Mouse (Mus musculus) midbrain, embryonic 16.5 days (tissue): ENCODE results near the gene Trp53i13. TPM values are rescaled to one million over a fixed set of nuclear protein-coding genes. Genes with fewer than 3 reads are reported as not detected.
A peak's percentile ranks its signal among the peaks of the same experiment; 100 is the strongest.

Source experiments
- ATAC-seq: fragments of 200-750 bp; cut with Nextera tagmentation; 2 replicates; pipeline ENCODE4 v1.8.0; 2017; ENCODE audit warnings: moderate TSS enrichment
- H3K27ac ChIP-seq: fragments of 300-500 bp; sonication (generic); 2 replicates; pipeline ENCODE4 v1.5.1; 2014; ENCODE audit warnings: mild to moderate bottlenecking, low read length, mixed read lengths
- H3K27me3 ChIP-seq: fragments of 300-500 bp; sonication (generic); 2 replicates; pipeline ENCODE4 v1.6.1; 2014; ENCODE audit warnings: low read depth, low read length, mixed read lengths; ENCODE audit not compliant: control insufficient read depth, insufficient read depth
- H3K36me3 ChIP-seq: fragments of 300-500 bp; sonication (generic); 2 replicates; pipeline ENCODE4 v1.6.1; 2014; ENCODE audit warnings: mild to moderate bottlenecking, low read length, moderate library complexity, mixed read lengths; ENCODE audit not compliant: control insufficient read depth, insufficient read depth
- H3K4me1 ChIP-seq: fragments of 300-500 bp; sonication (generic); 2 replicates; pipeline ENCODE4 v1.6.1; 2014; ENCODE audit warnings: mild to moderate bottlenecking, low read length, mixed read lengths; ENCODE audit not compliant: control insufficient read depth, insufficient read depth
- H3K4me2 ChIP-seq: fragments of 300-500 bp; sonication (generic); 2 replicates; pipeline ENCODE4 v1.6.1; 2014; ENCODE audit warnings: mild to moderate bottlenecking, low read length, mixed read lengths
- H3K4me3 ChIP-seq: fragments of 300-500 bp; sonication (generic); 2 replicates; pipeline ENCODE4 v1.5.1; 2014; ENCODE audit warnings: low read depth, mild to moderate bottlenecking, low read length, moderate library complexity, mixed read lengths
- H3K9ac ChIP-seq: fragments of 300-500 bp; sonication (generic); 2 replicates; pipeline ENCODE4 v1.6.1; 2014; ENCODE audit warnings: low read depth, low read length, mixed read lengths
- H3K9me3 ChIP-seq: fragments of 300-500 bp; sonication (generic); replicated peaks from 2 replicates; pipeline ENCODE4 v1.6.1; 2014; ENCODE audit warnings: mild to moderate bottlenecking, low read length, mixed read lengths; ENCODE audit not compliant: control insufficient read depth, poor library complexity, severe bottlenecking
- WGBS: fragments of 180-500 bp; shearing (Covaris S2); extraction: QIAGEN DNeasy Blood & Tissue Kit; methylation state at CpG from one replicate; pipeline ENCODE4 v1.1.7; 2014; 5-methylcytosine and 5-hydroxymethylcytosine counted together
- polyA plus RNA-seq: library from polyadenylated mRNA; unstranded; fragments of >200 nt; fragmentation: Nextera tagmentation; extraction: Ambion mirVana; gene quantifications from 2 replicates; pipeline ENCODE4 v1.2.1, GENCODE M21; 2015

The Trp53i13 gene
- polyA plus RNA-seq, 1 experiment from 2014 or later, result 12.6 TPM

DNA sequence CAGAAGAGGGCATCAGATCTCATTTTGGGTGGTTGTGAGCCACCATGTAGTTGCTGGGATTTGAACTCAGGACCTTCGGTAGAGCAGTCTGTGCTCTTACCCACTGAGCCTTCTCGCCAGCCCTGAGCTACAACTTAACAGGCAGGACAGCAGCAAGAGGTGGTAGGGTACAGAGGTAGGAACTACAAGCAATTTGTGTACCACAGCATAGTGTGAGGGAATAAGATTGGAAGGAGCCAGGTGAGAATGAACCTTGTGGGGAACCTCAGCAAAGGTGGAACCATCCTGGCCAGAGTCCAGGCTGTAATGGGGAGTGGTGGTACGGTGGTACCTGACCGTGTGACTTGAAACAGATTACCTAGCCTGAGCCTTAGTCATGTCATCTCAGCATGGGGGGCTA, 13.8 kb downstream of the Trp53i13 start:
- Histone ChIP-seq H3K36me3 (peaks cover 43% of the 10 kb centered on the region), H3K27me3 (no peaks in the 10 kb centered on the region)
- 91% methylated on average over 4 of the region's 4 CpGs for WGBS

GRCm38 (mm10) chr11:77501392-77501791, 14.4 kb downstream of the Trp53i13 start:
- ATAC-seq, result no peak
- Histone ChIP-seq H3K9ac (no peak overlapping the region), H3K9me3 (no peaks in the 10 kb centered on the region), H3K27ac (no peak overlapping the region), H3K27me3 (no peaks in the 10 kb centered on the region), H3K4me1 (peaks cover 11% of the 10 kb centered on the region), H3K36me3 (peaks cover 39% of the 10 kb centered on the region), H3K4me3 (no peak overlapping the region), H3K4me2 (no peak overlapping the region)
- 29% methylated on average over 5 of the region's 5 CpGs for WGBS

More for the DNA sequence above, 13.8 kb downstream of the Trp53i13 start:
- Histone ChIP-seq H3K9me3 (no peaks in the 10 kb centered on the region), H3K9ac (no peak overlapping the region), H3K4me2 (no peak overlapping the region), H3K27ac (no peak overlapping the region), H3K4me3 (no peak overlapping the region), H3K4me1 (peaks cover 11% of the 10 kb centered on the region)
- no peak for ATAC-seq

DNA sequence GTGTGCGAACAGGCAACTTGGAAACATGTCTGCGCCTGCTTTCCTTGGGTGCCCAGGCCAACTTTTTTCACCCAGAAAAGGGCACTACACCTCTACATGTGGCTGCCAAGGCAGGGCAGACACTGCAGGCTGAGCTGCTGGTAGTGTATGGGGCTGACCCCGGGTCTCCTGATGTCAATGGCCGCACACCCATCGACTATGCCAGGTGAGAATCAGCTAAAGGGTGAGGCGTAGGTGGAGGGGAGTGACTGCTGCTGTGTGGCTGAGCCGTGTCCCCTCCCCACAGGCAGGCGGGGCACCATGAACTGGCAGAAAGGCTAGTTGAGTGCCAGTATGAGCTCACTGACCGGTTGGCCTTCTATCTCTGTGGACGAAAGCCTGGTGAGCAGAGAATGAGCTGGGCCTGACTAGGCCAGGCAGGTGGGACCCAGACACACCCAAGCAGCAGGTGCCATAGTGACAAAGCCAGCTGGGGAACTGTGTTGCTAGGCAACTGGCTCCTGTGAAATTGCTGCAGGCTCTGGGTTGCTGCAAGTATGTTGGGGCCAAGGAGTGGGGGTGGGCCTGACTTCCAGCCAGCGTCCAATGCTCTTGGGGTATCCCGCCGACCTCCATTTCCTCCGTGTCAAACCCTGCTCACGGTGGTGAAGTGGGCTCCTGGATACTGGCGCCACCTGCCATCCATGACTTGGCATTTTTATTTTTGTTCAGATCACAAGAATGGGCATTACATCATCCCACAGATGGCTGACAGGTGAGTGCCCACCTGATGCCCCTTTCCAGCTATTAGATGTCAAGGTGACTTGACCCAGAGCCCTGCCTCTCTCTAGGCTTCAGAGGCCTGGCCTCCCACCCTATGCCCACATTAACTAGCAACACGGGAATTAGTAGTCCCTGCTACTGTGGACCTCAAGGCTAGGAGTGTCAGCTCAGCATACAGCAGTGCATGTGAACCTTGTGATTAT, 15.1 kb downstream of the Trp53i13 start:
- WGBS, result 75% methylated on average over 17 of the region's 17 CpGs
- Histone ChIP-seq H3K4me1 (peaks cover 11% of the 10 kb centered on the region), H3K4me3 (no peak overlapping the region), H3K27me3 (no peaks in the 10 kb centered on the region), H3K4me2 (no peak overlapping the region), H3K9ac (no peak overlapping the region), H3K27ac (no peak overlapping the region), H3K9me3 (no peaks in the 10 kb centered on the region), H3K36me3 (peaks cover 33% of the 10 kb centered on the region)
- ATAC-seq, result no peak

GRCm38 (mm10) chr11:77499354-77499753, 16.4 kb downstream of the Trp53i13 start:
- Histone ChIP-seq H3K9me3 (no peaks in the 10 kb centered on the region), H3K27me3 (no peaks in the 10 kb centered on the region), H3K9ac (no peak overlapping the region), H3K4me3 (no peak overlapping the region), H3K27ac (no peak overlapping the region), H3K4me2 (no peak overlapping the region), H3K36me3 (peaks cover 21% of the 10 kb centered on the region), H3K4me1 (peaks cover 23% of the 10 kb centered on the region)
- 81% methylated on average over 7 of the region's 7 CpGs for WGBS
- no peak for ATAC-seq

GRCm38 (mm10) chr11:77498261-77499139, 17.3 kb downstream of the Trp53i13 start:
- Histone ChIP-seq H3K4me3 (no peak overlapping the region), H3K27ac (no peak overlapping the region), H3K9me3 (no peaks in the 10 kb centered on the region), H3K36me3 (peaks cover 12% of the 10 kb centered on the region), H3K4me2 (no peak overlapping the region), H3K4me1 (peaks cover 25% of the 10 kb centered on the region), H3K9ac (no peak overlapping the region), H3K27me3 (no peaks in the 10 kb centered on the region)
- 65% methylated on average over 12 of the region's 12 CpGs for WGBS
- ATAC-seq, result no peak

DNA sequence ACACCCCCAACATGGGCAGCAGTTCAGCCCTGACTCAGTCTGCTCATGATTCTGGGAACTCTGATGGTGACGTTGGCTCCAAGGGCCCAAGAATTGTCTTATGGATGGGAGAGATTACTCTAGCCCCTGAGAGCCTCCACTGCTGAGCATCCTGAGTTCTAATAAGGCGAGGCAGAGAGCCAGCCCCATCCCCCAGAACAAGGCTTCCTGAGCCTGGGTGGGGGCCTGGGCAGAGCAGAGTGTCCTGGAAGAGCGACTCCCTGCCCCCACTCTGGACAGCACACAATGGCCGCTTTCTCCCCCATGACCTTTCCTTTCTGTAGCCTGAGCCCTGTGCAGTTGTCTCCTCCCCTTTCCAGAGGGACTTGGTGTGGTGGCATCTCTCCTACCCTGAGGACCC, 17.9 kb downstream of the Trp53i13 start:
- peak overlapping the region; percentile 53 for H3K27ac ChIP-seq
- H3K4me2 ChIP-seq, result no peak overlapping the region
- no peak overlapping the region for H3K9ac ChIP-seq
- no peaks in the 10 kb centered on the region for H3K9me3 ChIP-seq
- no peak overlapping the region for H3K4me3 ChIP-seq
- H3K27me3 ChIP-seq, result no peaks in the 10 kb centered on the region
- WGBS, result 20% methylated on average over 4 of the region's 4 CpGs
- no peak for ATAC-seq
- peaks cover 25% of the 10 kb centered on the region for H3K4me1 ChIP-seq
- H3K36me3 ChIP-seq, result peaks cover 8% of the 10 kb centered on the region; the same call in 1 of the 2 replicates

GRCm38 (mm10) chr11:77497341-77497756, 18.4 kb downstream of the Trp53i13 start:
- no peaks in the 10 kb centered on the region for H3K9me3 ChIP-seq
- no peaks in the 10 kb centered on the region for H3K27me3 ChIP-seq
- H3K4me2 ChIP-seq, result no peak overlapping the region
- H3K4me1 ChIP-seq, result peaks cover 29% of the 10 kb centered on the region
- H3K36me3 ChIP-seq, result 0 out of 2 replicates have a peak, but pooled peaks cover 7% of the 10 kb centered on the region
- H3K4me3 ChIP-seq, result no peak overlapping the region
- H3K9ac ChIP-seq, result no peak overlapping the region
- WGBS, result 30% methylated on average over 6 of the region's 6 CpGs
- no peak for ATAC-seq
- H3K27ac ChIP-seq, result peak overlapping the region; percentile 53

DNA sequence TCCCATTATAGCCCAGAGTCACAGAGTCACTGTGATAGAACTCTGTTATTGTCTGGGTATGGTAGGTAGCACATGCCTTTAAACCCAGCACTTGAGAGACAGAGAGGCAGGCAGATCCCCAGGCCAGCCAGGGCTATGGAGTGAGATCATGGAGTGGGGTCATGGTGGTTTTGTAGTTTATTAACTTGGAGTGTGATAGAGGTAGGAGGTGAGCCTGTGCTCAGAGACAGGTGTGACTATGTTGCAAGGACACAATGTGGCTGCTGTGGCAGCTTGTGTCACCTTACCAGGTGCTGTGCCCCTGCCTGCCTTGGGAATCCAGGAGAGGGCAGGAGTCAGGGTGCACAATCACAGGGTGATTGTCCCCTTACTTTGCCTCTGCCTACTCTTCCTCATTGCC, 20.3 kb downstream of the Trp53i13 start:
- H3K4me3 ChIP-seq, result no peak overlapping the region
- H3K4me1 ChIP-seq, result peaks cover 41% of the 10 kb centered on the region
- no peaks in the 10 kb centered on the region for H3K9me3 ChIP-seq
- H3K27ac ChIP-seq, result no peak overlapping the region
- H3K9ac ChIP-seq, result no peak overlapping the region
- 0 out of 2 replicates have a peak, but pooled peaks cover 4% of the 10 kb centered on the region for H3K36me3 ChIP-seq
- no peak for ATAC-seq
- H3K27me3 ChIP-seq, result no peaks in the 10 kb centered on the region
- H3K4me2 ChIP-seq, result no peak overlapping the region; the same call in 1 of the 2 replicates
